Mouse (Mus musculus) adrenal gland (tissue): ENCODE data around the gene Mon2.

Experiments used
- intact Hi-C: fragments of 180-260 bp; cut with DNase I; formaldehyde crosslinking; loops from one replicate; pipeline ENCODE4 v1.15.1; 2025

Mon2 gene

DNA sequence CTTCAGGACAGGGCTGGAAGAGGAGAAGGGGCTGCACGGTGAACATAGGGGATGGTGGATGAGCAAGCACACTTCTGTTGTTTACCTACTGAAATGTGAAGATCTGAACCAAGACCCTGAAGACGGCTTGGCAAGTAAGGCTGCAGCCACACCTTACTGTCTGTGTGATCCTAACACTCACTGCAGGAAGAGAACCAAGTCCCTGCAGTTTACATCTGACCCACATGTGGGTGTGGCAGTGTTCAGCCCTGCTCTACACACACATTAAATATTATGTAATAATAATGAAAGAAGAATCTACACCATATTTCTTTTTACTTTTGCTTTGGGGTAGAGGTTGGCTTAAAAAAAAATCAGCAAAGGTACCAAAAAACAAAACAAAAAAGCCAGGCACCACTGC lies 78.5 kb downstream of the Mon2 start:
- intact Hi-C loops = no loop called here

DNA sequence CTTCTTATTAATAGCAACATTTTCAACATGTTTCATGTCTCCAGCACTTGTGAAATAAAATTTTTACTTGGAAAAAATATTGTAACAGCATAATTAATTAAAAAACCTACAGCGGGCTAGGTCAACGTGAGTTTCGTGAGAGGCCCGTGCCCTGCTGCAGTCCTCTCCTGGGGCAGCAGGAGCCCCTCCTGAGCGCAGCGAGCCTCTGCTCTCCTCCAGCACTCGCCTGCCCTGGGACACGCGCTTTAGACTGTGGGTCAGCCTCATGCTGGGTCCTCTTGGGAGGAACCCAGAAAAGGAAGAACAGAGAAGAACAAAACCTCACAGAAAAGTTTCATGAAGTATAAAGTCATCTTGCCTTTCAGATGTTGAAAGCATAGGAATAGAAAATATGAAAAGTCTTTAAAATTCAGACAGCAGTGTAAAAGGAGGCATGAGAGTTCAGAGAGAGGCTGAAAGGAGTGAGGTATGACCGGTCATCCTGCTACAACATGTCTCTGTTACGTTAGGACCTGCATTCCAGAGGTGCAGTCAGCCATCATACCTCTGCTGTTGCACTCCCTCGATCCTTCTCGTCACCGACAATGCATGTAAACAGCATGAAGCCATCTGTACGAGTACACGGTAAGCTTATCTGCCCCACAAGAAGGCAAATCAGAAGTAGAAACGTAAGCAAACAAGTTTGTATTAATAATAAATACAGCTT lies 81.8 kb downstream of the Mon2 start:
- intact Hi-C loops = no loop called here

DNA sequence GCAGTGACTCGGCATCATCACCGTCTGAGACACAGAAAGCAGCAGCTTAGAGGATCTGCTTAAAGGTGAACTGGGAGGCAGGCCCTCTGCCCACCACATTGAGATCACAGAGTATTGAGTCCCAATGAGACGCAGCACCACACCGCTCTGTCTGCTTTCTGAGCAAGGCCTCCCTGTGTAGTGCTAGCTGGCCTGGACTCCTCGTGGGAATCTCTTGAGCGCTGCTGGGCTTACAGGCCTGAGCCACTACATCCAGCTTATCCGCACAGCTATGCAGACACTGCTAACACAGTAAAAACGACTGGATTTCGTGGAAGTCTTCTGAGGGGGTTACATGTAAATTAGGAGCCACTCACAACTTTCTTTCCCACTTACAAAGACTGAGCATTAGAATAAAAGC lies 84.7 kb downstream of the Mon2 start:
- intact Hi-C loops = no loop called here

DNA sequence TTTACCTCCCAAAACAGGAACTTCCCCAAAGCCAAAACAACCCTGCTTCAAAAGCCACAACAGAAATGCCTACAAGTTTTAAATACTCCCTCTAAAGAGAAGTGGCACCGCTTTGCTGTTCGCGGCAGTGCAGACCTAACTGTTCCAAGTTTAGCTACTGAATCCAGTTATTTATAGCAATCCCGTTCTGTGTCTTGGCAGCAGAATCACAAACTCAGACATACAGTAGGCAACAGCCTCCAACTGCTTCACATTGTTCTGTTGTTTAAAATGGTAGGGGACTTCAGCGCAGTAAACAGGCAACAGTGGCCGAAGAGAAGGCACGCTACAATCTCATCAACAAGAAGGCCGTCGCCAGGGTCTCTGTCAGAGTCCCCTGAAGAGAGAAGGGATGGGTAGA lies 85.3 kb downstream of the Mon2 start:
- intact Hi-C loops = no loop called here

DNA sequence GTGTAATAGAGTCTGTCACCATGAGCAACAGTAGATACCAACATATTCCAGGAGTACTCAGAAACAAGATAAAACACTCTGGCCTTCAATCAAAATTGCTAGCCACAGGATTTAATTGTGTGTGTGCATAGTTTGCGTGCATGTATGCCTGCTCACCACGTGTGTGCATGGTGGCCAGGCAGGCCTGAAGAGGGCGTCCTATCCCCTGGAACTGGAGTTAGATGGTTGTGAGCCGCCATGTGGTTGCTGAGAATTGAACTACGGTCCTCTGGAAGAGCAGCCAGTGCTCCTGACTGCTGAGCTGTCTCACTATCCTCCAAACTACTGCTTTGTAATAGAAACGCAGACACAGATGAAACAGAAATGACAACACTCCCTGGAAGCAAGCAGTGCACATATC lies 85.7 kb downstream of the Mon2 start:
- intact Hi-C loops = no loop called here

DNA sequence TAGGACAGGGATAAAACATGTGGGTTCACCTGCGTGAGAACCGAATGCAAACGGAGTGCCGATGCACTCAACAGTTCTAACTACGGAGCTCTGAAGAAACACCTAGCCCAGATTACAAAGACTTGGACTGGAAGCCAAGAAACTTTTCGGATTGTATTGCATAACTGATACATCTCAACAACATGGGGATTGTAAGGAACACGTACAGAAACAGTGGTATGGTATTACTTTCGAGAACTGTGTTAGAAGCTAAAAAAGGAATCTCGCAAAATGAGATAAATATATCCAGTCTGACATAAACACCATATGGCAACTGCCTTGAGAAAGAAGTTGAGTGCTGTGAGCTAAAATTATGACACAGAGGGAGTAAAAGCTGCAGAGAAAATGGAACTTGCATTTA lies 86.4 kb downstream of the Mon2 start:
- intact Hi-C loops = loop anchor here (5.0 kb wide), 1 partner anchor 108 kb away; no protein-coding TSS in a partner anchor

DNA sequence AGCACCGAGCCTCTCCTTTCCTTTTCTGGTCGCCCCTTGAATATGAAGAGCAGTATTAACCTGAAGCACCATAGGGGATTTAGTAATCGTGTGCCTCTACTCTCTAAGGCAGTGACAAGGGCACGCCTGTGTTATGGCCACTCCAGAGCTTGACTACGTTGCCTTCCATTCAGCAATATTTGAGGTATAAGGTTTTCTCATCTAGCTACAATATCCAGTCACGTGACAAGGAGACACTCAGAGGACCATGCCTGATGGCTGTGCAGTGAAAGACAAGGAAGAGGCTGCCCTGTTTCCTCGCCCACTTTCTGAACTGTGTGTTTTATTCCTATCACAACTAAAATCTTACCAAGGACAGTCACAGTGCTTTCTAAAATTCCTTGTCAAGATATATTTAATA lies 87.9 kb downstream of the Mon2 start:
- intact Hi-C loops = loop anchor here (5.0 kb wide), 1 partner anchor 106 kb away; no protein-coding TSS in a partner anchor

DNA sequence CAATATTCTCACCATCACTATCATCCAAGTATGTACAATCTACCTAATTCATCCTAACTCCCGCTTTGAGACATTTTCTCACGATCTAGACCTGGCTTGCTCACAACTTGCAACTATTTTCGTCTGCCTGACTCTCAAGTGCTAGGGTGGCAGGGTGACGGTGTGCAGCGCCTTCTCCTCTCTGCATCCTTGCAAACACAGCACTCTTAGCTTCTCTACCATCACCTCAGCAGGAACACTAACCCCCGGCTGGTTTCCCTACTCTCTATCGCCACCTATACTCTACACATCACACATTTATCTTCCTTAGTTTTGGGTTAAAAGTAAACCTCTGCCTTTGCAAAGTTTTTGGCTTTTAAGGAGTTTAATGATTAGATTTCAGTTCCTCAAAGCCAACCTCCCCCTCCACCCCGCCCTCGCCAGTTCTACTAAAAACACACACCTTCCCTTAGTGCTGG lies 88.6 kb downstream of the Mon2 start:
- intact Hi-C loops = loop anchor here (2.0 to 5.0 kb wide), 2 partner anchors 105 to 181 kb away; no protein-coding TSS in a partner anchor

- intact Hi-C loops = loop anchor here (2.0 to 5.0 kb wide), 2 partner anchors 104 to 180 kb away; no protein-coding TSS in a partner anchor
These were observed 89.7 kb downstream of the Mon2 start for GRCm38 (mm10) chr10:122986320-122987225.

DNA sequence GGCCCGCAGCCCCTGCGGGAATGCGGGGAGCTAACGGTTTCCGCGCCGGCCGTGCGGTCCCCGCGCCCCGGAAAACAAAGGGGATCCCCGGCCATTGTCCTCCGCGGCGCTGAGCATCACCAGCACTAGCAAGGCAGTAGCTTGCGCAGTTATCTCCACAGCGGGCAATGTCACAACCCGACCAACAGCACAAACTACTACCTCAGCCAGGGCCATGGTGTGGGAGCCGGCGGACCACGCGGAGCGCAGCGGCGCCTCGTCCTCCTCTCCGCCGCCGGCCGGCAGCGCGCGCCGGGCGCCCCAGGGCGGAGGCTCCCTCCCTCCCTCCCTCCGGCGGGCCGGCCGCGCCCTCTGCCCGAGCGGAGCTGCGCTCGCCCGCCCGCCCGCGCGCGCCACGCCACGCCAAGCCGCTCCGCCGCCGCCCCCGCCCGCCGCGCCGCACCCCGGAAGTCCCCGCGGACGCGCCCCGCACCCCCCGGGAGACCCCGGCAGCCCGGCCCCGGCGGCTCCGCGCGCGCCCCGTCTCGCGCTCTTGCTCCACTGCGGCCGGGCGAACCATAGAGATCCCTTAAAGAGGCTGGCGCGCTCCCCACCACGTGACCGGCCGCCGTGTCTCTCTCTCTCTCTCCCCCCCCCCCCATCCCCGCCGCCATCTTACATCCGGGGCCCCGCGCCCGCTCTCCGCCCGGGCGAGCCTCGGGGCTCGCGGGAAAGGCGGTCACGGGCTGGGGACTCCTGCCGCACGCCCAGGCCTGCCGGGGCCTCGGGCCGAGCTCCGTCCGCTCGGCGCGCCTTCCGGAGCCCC lies 90.6 kb downstream of the Mon2 start:
- intact Hi-C loops = loop anchor here (2.0 to 5.0 kb wide), 2 partner anchors 103 to 179 kb away; no protein-coding TSS in a partner anchor

- intact Hi-C loops = loop anchor here (5.0 kb wide), 1 partner anchor 103 kb away; no protein-coding TSS in a partner anchor
These were observed 91.1 kb downstream of the Mon2 start for GRCm38 (mm10) chr10:122985252-122985514.

- intact Hi-C loops = loop anchor here (5.0 kb wide), 1 partner anchor 102 kb away; no protein-coding TSS in a partner anchor
These were observed 91.6 kb downstream of the Mon2 start for GRCm38 (mm10) chr10:122984531-122985251.

DNA sequence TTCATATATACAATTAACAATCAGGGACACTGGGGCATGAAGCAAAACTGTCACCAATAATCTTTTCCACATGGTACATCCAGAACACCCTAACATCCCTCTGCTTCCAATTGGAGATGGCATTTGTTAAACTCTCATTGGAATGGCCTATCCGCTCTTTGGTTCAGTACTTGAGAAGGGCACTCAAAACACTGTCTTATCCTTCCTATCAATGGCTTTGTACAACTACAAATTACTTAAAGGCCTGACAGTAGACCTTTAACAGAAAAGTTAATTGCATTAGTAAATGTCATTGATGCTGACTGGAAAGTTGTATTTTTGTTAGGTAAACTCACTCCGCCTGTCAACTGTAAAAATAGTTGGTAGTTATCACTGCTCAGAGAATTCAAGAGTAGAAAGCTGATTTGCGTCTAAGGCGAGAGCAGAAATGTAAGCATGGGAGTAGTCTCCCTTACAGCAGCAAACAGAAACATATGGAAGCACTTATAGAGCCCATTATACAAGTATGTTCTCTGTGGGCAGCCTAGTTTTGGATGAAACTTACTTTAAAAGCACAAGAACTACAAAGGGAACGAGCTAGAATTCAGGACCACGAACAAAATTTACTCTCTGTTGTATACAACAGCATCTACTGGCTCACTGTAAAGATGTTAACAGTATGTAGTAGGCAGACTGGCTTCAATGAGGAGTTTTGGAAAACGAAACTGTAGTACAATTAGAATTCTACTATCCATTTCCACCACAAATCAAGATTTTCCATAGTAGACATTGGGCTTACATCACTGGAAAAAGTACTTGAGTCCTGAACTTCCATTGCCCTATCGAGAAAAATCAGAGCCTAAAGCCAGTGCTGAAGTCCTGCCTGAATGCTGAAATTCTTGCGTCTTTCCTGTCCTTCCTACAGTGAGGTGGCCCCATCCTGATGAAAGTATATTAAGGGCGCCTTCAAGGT lies 92.5 kb downstream of the Mon2 start:
- intact Hi-C loops = no loop called here

DNA sequence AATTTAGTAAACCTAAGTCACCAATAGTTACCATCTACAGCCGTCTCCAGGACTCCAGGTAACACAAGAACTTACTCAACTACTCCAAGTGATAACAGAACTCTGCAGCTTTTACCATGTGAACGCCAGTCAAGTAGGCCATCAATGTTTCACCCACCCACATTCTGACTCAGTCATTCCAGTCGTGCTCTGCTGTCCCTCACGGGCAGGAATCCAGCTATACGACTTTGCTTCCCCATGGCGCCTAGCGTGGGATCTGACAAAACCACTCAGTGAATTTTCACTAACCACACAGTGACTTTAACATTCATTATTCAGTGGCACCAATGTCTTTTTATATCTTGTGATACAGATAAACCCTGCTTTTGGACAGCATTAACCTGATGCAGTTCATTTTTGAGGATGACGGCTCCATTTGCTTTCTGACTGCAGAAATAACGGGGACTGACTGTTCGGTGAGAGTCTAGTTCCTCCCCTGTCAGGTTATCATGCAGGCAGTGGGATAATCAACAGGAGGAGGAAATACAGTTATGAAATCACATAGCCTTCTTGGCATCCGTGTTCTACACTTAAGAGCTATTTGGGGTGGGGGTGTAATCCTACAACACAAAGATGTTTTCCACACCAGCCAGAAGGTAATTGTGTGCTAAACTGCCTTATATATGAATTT lies 93.3 kb downstream of the Mon2 start:
- intact Hi-C loops = no loop called here

GRCm38 (mm10) chr10:122980123-122980522 lies 96.2 kb downstream of the Mon2 start:
- intact Hi-C loops = no loop called here

- intact Hi-C loops = no loop called here
These were observed 96.9 kb downstream of the Mon2 start for GRCm38 (mm10) chr10:122979356-122979755.

GRCm38 (mm10) chr10:122976038-122976437 lies 100.3 kb downstream of the Mon2 start:
- intact Hi-C loops = no loop called here

GRCm38 (mm10) chr10:122973241-122973640 lies 103.1 kb downstream of the Mon2 start:
- intact Hi-C loops = no loop called here

GRCm38 (mm10) chr10:122970188-122970587 lies 106.1 kb downstream of the Mon2 start:
- intact Hi-C loops = no loop called here
